In genomic region chr13:34609711-34610110, GRCm38 (mm10) we compare ENCODE assay signal across 23 mouse cellular contexts. TPM values are rescaled to one million over a fixed set of nuclear protein-coding genes. Genes with fewer than 3 reads are reported as not detected.
DNase-seq lines count a peak whose midpoint lies in the region; ATAC-seq and TF ChIP-seq lines count a peak whose summit lies in the region.
"Had no signal": no experiment of that assay in that cellular context is flagged by ENCODE, and none has a peak within 500 bp of the region (broad histone marks: within the 10 kb centered on the region; RNA-seq: fewer than 3 reads in every experiment).

No protein-coding gene starts in this region.

- no peak overlapping the region for H3K9ac ChIP-seq in hindbrain, embryonic 11.5 days (ENCODE audit: low read depth, low read length)
- no peak overlapping the region for H3K9ac ChIP-seq in hindbrain, embryonic 16.5 days (ENCODE audit: low read depth, low read length)
- H3K9ac ChIP-seq in ES-E14 (ENCODE audit: insufficient read depth, low read depth, low read length, poor library complexity, severe bottlenecking) = no peak overlapping the region
- H3K9ac ChIP-seq in liver, embryonic 12.5 days = no peak overlapping the region
- H3K9ac ChIP-seq: embryonic facial prominence, embryonic 13.5 days; forebrain, embryonic 13.5 days; heart, embryonic 13.5 days; hindbrain, embryonic 15.5 days had no signal

- H3K4me2 ChIP-seq in hindbrain, embryonic 11.5 days (replicated peaks; ENCODE audit: low read depth, low read length) = no peak overlapping the region
- no peak overlapping the region for H3K4me2 ChIP-seq in hindbrain, embryonic 16.5 days (ENCODE audit: low read length)
- H3K4me2 ChIP-seq in liver, embryonic 12.5 days = no peak overlapping the region
- H3K4me2 ChIP-seq: embryonic facial prominence, embryonic 13.5 days; forebrain, embryonic 13.5 days; heart, embryonic 13.5 days; hindbrain, embryonic 15.5 days had no signal

- peak; percentile 9 for DNase-seq in hindbrain, embryonic 11.5 days (ENCODE audit: low spot score)
- DNase-seq in ES-E14 (ENCODE audit: low read depth, low spot score) = peak; percentile 24
- DNase-seq in R1 (ENCODE audit: low read depth, low spot score) = peak; percentile 74
- peak; percentile 13 for DNase-seq in fibroblast of lung, adult 2 months (ENCODE audit: low read depth)
- DNase-seq in c-Kit-positive CD71-positive TER-119-positive erythroid progenitor cells, embryonic 14.5 days (ENCODE audit: low spot score) = no peak
- DNase-seq: cerebellum, adult 18-20 months; cerebellum, adult 9-11 months; cerebellum, postnatal 36 days; gastrocnemius, adult 2 months; gastrocnemius, postnatal 25 days; heart, postnatal 4 days; kidney, adult 9 months had no signal

- no peak overlapping the region for H3K27ac ChIP-seq in hindbrain, embryonic 11.5 days (ENCODE audit: low read depth, low read length)
- no peak overlapping the region for H3K27ac ChIP-seq in hindbrain, embryonic 16.5 days (ENCODE audit: low read depth, low read length)
- no peak overlapping the region for H3K27ac ChIP-seq in ES-E14 (ENCODE audit: insufficient read depth, low read depth, low read length, poor library complexity, severe bottlenecking)
- no peak overlapping the region for H3K27ac ChIP-seq in liver, embryonic 12.5 days
- H3K27ac ChIP-seq: embryonic facial prominence, embryonic 13.5 days; forebrain, embryonic 13.5 days; gastrocnemius, adult 2 months; heart, embryonic 13.5 days; hindbrain, embryonic 15.5 days had no signal

- ATAC-seq in hindbrain, embryonic 11.5 days (ENCODE audit: low FRiP score) = no peak
- ATAC-seq in hindbrain, embryonic 16.5 days = no peak
- ATAC-seq in liver, embryonic 12.5 days = no peak
- ATAC-seq: forebrain, embryonic 13.5 days; inflammation-experienced regulatory T-cells, adult 6 months; intestine, postnatal 0 days; Patski had no signal

- H3K9me3 ChIP-seq in hindbrain, embryonic 11.5 days (ENCODE audit: control insufficient read depth, low read length) = no peaks in the 10 kb centered on the region
- no peaks in the 10 kb centered on the region for H3K9me3 ChIP-seq in hindbrain, embryonic 16.5 days (ENCODE audit: control insufficient read depth, low read length)
- H3K9me3 ChIP-seq in ES-E14 (ENCODE audit: control insufficient read depth, insufficient read depth, low read depth, low read length) = no peaks in the 10 kb centered on the region
- no peaks in the 10 kb centered on the region for H3K9me3 ChIP-seq in liver, embryonic 12.5 days (replicated peaks)
- H3K9me3 ChIP-seq: embryonic facial prominence, embryonic 13.5 days; forebrain, embryonic 13.5 days; heart, embryonic 13.5 days; hindbrain, embryonic 15.5 days had no signal

- H3K4me3 ChIP-seq in hindbrain, embryonic 11.5 days (ENCODE audit: low read depth, low read length) = no peak overlapping the region
- no peak overlapping the region for H3K4me3 ChIP-seq in hindbrain, embryonic 16.5 days (ENCODE audit: low read length)
- no peak overlapping the region for H3K4me3 ChIP-seq in ES-E14 (ENCODE audit: insufficient read depth in 1 of 2, low read depth in 1 of 2, low read length in 2 of 2, poor library complexity in 1 of 2, severe bottlenecking in 1 of 2)
- no peak overlapping the region for H3K4me3 ChIP-seq in liver, embryonic 12.5 days
- H3K4me3 ChIP-seq: embryonic facial prominence, embryonic 13.5 days; forebrain, embryonic 13.5 days; gastrocnemius, adult 2 months; heart, embryonic 13.5 days; hindbrain, embryonic 15.5 days had no signal

- WGBS in hindbrain, embryonic 11.5 days = 39% methylated on average over 1 of the region's 1 CpGs
- WGBS in hindbrain, embryonic 16.5 days = 35% methylated on average over 1 of the region's 1 CpGs
- WGBS in liver, embryonic 12.5 days (ENCODE audit: insufficient replicate concordance) = 46% methylated on average over 1 of the region's 1 CpGs

- in situ Hi-C loops in ES-E14 (cut with MboI; ENCODE audit: low sequenced_read_pairs in 2 of 2, unreplicated experiment in 2 of 2) = no loop called here

- H3K36me3 ChIP-seq in hindbrain, embryonic 11.5 days (ENCODE audit: control insufficient read depth, insufficient read depth, low read length) = no peaks in the 10 kb centered on the region
- H3K36me3 ChIP-seq in hindbrain, embryonic 16.5 days (ENCODE audit: control insufficient read depth, insufficient read depth, low read length) = no peaks in the 10 kb centered on the region
- no peaks in the 10 kb centered on the region for H3K36me3 ChIP-seq in ES-E14 (ENCODE audit: control insufficient read depth, insufficient read depth, low read length, poor library complexity, severe bottlenecking)
- no peaks in the 10 kb centered on the region for H3K36me3 ChIP-seq in liver, embryonic 12.5 days
- H3K36me3 ChIP-seq: embryonic facial prominence, embryonic 13.5 days; heart, embryonic 13.5 days; hindbrain, embryonic 15.5 days had no signal

- H3K27me3 ChIP-seq in hindbrain, embryonic 11.5 days (ENCODE audit: control insufficient read depth, insufficient read depth, low read length) = no peaks in the 10 kb centered on the region
- no peaks in the 10 kb centered on the region for H3K27me3 ChIP-seq in hindbrain, embryonic 16.5 days (replicated peaks; ENCODE audit: control insufficient read depth, insufficient read depth, low read length)
- H3K27me3 ChIP-seq in liver, embryonic 12.5 days (replicated peaks) = no peaks in the 10 kb centered on the region
- H3K27me3 ChIP-seq: embryonic facial prominence, embryonic 13.5 days; forebrain, embryonic 13.5 days; heart, embryonic 13.5 days; hindbrain, embryonic 15.5 days; Patski had no signal

- H3K4me1 ChIP-seq in hindbrain, embryonic 11.5 days (replicated peaks; ENCODE audit: control insufficient read depth, insufficient read depth, low read length) = no peaks in the 10 kb centered on the region
- H3K4me1 ChIP-seq in hindbrain, embryonic 16.5 days (ENCODE audit: control insufficient read depth, insufficient read depth, low read depth, low read length) = no peaks in the 10 kb centered on the region
- H3K4me1 ChIP-seq in ES-E14 (ENCODE audit: control insufficient read depth in 2 of 2, insufficient read depth in 2 of 2, low read length in 2 of 2, poor library complexity in 1 of 2) = peaks cover 0 to 3% of the 10 kb centered on the region in 2 experiments; a peak in 1 of 4 replicates
- H3K4me1 ChIP-seq in liver, embryonic 12.5 days = no peaks in the 10 kb centered on the region
- H3K4me1 ChIP-seq: embryonic facial prominence, embryonic 13.5 days; heart, embryonic 13.5 days had no signal

TF ChIP-seq in ES-E14, 5 proteins besides CTCF, POLR2A, EP300 and RAD21:
- TF ChIP-seq HCFC1 (IDR thresholded peaks at IDR 0.05; ENCODE audit: borderline replicate concordance, insufficient read depth, low read length) (no peak), ZC3H11A (IDR thresholded peaks at IDR 0.05; ENCODE audit: borderline replicate concordance, low read depth, low read length) (no peak), CHD2 (IDR thresholded peaks at IDR 0.05; ENCODE audit: low read depth, low read length) (no peak), MAFK (IDR thresholded peaks at IDR 0.05; ENCODE audit: insufficient read depth, low read depth, low read length) (no peak), ZNF384 (IDR thresholded peaks at IDR 0.05; ENCODE audit: low read depth, low read length) (no peak)

RNA-seq across cellular contexts. Expression of gene Pxdc1, which starts 43.6 kb away (rescaled TPM):
- 3.5 and 4.7 TPM in 2 replicates for polyA plus RNA-seq in hindbrain, embryonic 11.5 days (2014; fragmentation: Nextera tagmentation; extraction: Ambion mirVana)
- 11.7 and 12.2 TPM in 2 replicates for polyA plus RNA-seq in hindbrain, embryonic 16.5 days (2015; fragmentation: Nextera tagmentation; extraction: Ambion mirVana)
- total RNA-seq in ES-E14 (2012; rRNA removed) = 7.0 and 16.6 TPM in 2 replicates
- 10.6 and 12.8 TPM in 2 replicates for polyA plus RNA-seq in liver, embryonic 12.5 days (2016; fragmentation: Nextera tagmentation; extraction: Ambion mirVana)
- total RNA-seq: granulocyte monocyte progenitor cell, adult 5-6 weeks; MEL had no signal
